Mouse (Mus musculus) midbrain, postnatal 0 days (tissue): ENCODE measurements around the gene Zswim7. TPM values are rescaled to one million over a fixed set of nuclear protein-coding genes. Genes with fewer than 3 reads are reported as not detected.

Source experiments
- ATAC-seq: fragments of 200-750 bp; cut with Nextera tagmentation; 2 replicates; pipeline ENCODE4 v1.8.0; 2017; ENCODE audit warnings: moderate number of reproducible peaks, mild to moderate bottlenecking, moderate TSS enrichment, moderate library complexity; ENCODE audit not compliant: low FRiP score
- DNase-seq: peaks from one replicate; pipeline ENCODE4 v3.0.0-alpha.2; 2015; ENCODE audit warnings: low spot score
- H3K27ac ChIP-seq: fragments of 300-500 bp; sonication (generic); 2 replicates; pipeline ENCODE4 v1.5.1; 2014; ENCODE audit warnings: low read depth, mild to moderate bottlenecking, low read length, mixed read lengths
- H3K27me3 ChIP-seq: fragments of 300-500 bp; sonication (generic); 2 replicates; pipeline ENCODE4 v1.6.1; 2014; ENCODE audit warnings: low read length, control low read depth, mixed read lengths; ENCODE audit not compliant: insufficient read depth
- H3K36me3 ChIP-seq: fragments of 300-500 bp; sonication (generic); 2 replicates; pipeline ENCODE4 v1.6.1; 2014; ENCODE audit warnings: low read length, control low read depth, mixed read lengths; ENCODE audit not compliant: insufficient read depth
- H3K4me1 ChIP-seq: fragments of 300-500 bp; sonication (generic); 2 replicates; pipeline ENCODE4 v1.6.1; 2014; ENCODE audit warnings: mild to moderate bottlenecking, control low read depth, antibody characterized with exemption, low read length, mixed read lengths; ENCODE audit not compliant: insufficient read depth
- H3K4me2 ChIP-seq: fragments of 300-500 bp; sonication (generic); 2 replicates; pipeline ENCODE4 v1.6.1; 2014; ENCODE audit warnings: low read depth, mild to moderate bottlenecking, low read length, mixed read lengths; ENCODE audit not compliant: poor library complexity, severe bottlenecking
- H3K4me3 ChIP-seq: fragments of 300-500 bp; sonication (generic); 2 replicates; pipeline ENCODE4 v1.5.1; 2014; ENCODE audit warnings: low read depth, mild to moderate bottlenecking, low read length, moderate library complexity
- H3K9ac ChIP-seq: fragments of 300-500 bp; sonication (generic); replicated peaks from 2 replicates; pipeline ENCODE4 v1.6.1; 2014; ENCODE audit warnings: mild to moderate bottlenecking, low read length, moderate library complexity, mixed read lengths; ENCODE audit not compliant: poor library complexity, severe bottlenecking
- H3K9me3 ChIP-seq: fragments of 300-500 bp; sonication (generic); 2 replicates; pipeline ENCODE4 v1.6.1; 2016; ENCODE audit warnings: low read length, control low read depth
- CTCF ChIP-seq: IDR thresholded peaks from 2 replicates; pipeline ENCODE4 v1.5.1; 2016; ENCODE audit warnings: antibody characterized with exemption, mild to moderate bottlenecking
- WGBS: fragments of 180-500 bp; shearing (Covaris S2); extraction: QIAGEN DNeasy Blood & Tissue Kit; methylation state at CpG from one replicate; pipeline ENCODE4 v1.1.7; 2014; 5-methylcytosine and 5-hydroxymethylcytosine counted together
- polyA plus RNA-seq: library from polyadenylated mRNA; unstranded; fragments of >200 nt; fragmentation: Nextera tagmentation; extraction: Ambion mirVana; gene quantifications from 2 replicates; pipeline ENCODE4 v1.2.1, GENCODE M21; 2015
- total RNA-seq: library from RNA; depleted of rRNA; stranded (reverse); fragments of >200 nt; gene quantifications from 2 replicates; pipeline ENCODE4 v1.2.3, GENCODE M21; 2014

Gene Zswim7
- total and polyA plus RNA-seq, 2 experiments from 2014 or later: 8.4 to 23.8 TPM

- DNase-seq: no peak
- Histone ChIP-seq H3K9ac (no peak overlapping the region), H3K36me3 (no peaks in the 10 kb centered on the region), H3K4me2 (no peak overlapping the region), H3K9me3 (no peaks in the 10 kb centered on the region), H3K4me3 (no peak overlapping the region), H3K4me1 (no peaks in the 10 kb centered on the region), H3K27me3 (peaks cover 6% of the 10 kb centered on the region), H3K27ac (no peak overlapping the region)
- no peak for TF ChIP-seq CTCF
- 39% methylated on average over 17 of the region's 17 CpGs for WGBS
- no peak for ATAC-seq
Measured at GRCm38 (mm10) chr11:62266466-62267214, 14.5 kb downstream of the Zswim7 start.

- no peak for DNase-seq
- no peak overlapping the region for H3K27ac ChIP-seq
- H3K27me3 ChIP-seq: peaks cover 6% of the 10 kb centered on the region
- no peak for TF ChIP-seq CTCF
- H3K36me3 ChIP-seq: no peaks in the 10 kb centered on the region
- no peak overlapping the region for H3K4me3 ChIP-seq
- WGBS: 43% methylated on average over 7 of the region's 7 CpGs
- no peaks in the 10 kb centered on the region for H3K4me1 ChIP-seq
- no peaks in the 10 kb centered on the region for H3K9me3 ChIP-seq
- no peak for ATAC-seq
- no peak overlapping the region for H3K4me2 ChIP-seq
- no peak overlapping the region for H3K9ac ChIP-seq
Measured at GRCm38 (mm10) chr11:62265642-62266041, 15.5 kb downstream of the Zswim7 start.

- no peak overlapping the region for H3K9ac ChIP-seq
- H3K9me3 ChIP-seq: no peaks in the 10 kb centered on the region
- DNase-seq (no peak), ATAC-seq (no peak)
- H3K36me3 ChIP-seq: no peaks in the 10 kb centered on the region
- H3K27me3 ChIP-seq: peaks cover 6% of the 10 kb centered on the region
- H3K4me2 ChIP-seq: no peak overlapping the region
- no peak overlapping the region for H3K27ac ChIP-seq
- TF ChIP-seq CTCF: no peak
- no peaks in the 10 kb centered on the region for H3K4me1 ChIP-seq
- WGBS: 76% methylated on average over 7 of the region's 7 CpGs
- no peak overlapping the region for H3K4me3 ChIP-seq
Measured at GRCm38 (mm10) chr11:62264018-62264417, 17.2 kb downstream of the Zswim7 start.

- no peak for TF ChIP-seq CTCF
- H3K27me3 ChIP-seq: peaks cover 6% of the 10 kb centered on the region
- no peaks in the 10 kb centered on the region for H3K36me3 ChIP-seq
- H3K4me1 ChIP-seq: no peaks in the 10 kb centered on the region
- no peak overlapping the region for H3K4me2 ChIP-seq
- DNase-seq (peak; percentile 73), ATAC-seq (no peak)
- H3K4me3 ChIP-seq: no peak overlapping the region
- WGBS: 80% methylated on average over 7 of the region's 7 CpGs
- H3K9me3 ChIP-seq: no peaks in the 10 kb centered on the region
- no peak overlapping the region for H3K9ac ChIP-seq
- H3K27ac ChIP-seq: no peak overlapping the region
Measured at GRCm38 (mm10) chr11:62263599-62263998, 17.6 kb downstream of the Zswim7 start.

GRCm38 (mm10) chr11:62259214-62259613, 22.0 kb downstream of the Zswim7 start:
- 53% methylated on average over 5 of the region's 5 CpGs for WGBS
- Histone ChIP-seq H3K9ac (no peak overlapping the region), H3K4me2 (no peak overlapping the region), H3K36me3 (no peaks in the 10 kb centered on the region), H3K9me3 (no peaks in the 10 kb centered on the region), H3K4me3 (no peak overlapping the region), H3K4me1 (no peaks in the 10 kb centered on the region), H3K27me3 (no peaks in the 10 kb centered on the region), H3K27ac (no peak overlapping the region)
- DNase-seq (no peak), ATAC-seq (no peak)
- no peak for TF ChIP-seq CTCF

GRCm38 (mm10) chr11:62253380-62253779, 27.8 kb downstream of the Zswim7 start:
- WGBS: 77% methylated on average over 5 of the region's 5 CpGs
- no peak overlapping the region for H3K4me2 ChIP-seq
- no peaks in the 10 kb centered on the region for H3K36me3 ChIP-seq
- no peak overlapping the region for H3K9ac ChIP-seq
- no peak for DNase-seq
- peaks cover 6% of the 10 kb centered on the region; the same call in 1 of the 2 replicates for H3K4me1 ChIP-seq
- TF ChIP-seq CTCF: no peak
- H3K4me3 ChIP-seq: no peak overlapping the region
- H3K27me3 ChIP-seq: peaks cover 14% of the 10 kb centered on the region
- no peak overlapping the region for H3K27ac ChIP-seq
- ATAC-seq: no peak
- H3K9me3 ChIP-seq: no peaks in the 10 kb centered on the region
